Mouse (Mus musculus): ENCODE measurements around the gene Prkce.
A peak's percentile ranks its signal among the peaks of the same experiment; 100 is the strongest.

DNA sequence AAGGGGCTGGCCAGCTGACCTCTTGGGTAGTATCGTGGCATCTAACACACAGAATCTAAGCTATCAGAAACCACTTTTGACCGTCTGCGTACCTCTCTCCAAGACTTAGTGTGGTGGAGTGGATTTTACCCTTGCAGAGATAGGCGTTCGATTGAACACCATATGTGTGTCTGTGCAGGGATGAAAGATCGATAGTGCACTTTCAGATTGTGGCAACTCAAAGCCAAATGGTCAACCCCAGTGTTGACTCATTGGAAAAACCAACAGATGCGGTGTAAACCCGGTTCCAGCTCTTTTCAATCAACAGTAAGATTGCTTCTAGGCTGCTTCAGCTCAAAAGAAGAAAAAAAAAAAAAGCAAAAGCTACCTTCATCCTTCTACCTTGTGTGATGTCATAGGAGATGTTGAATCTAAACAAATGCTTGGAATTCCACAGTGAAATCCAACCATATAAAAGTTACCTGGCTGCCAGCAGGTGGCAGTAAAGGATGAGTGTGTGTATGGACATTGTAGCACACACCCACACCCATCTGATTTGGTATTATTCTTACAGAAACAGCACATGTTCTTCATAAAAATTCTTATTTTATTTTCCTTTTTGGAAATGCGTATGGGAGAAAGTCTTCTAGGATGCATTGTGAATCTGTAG is 328.7 kb downstream of the Prkce start:
- no peak for TF ChIP-seq POLR2A (IDR thresholded peaks at IDR 0.05; ENCODE audit: insufficient read depth, low read depth, low read length)
- TF ChIP-seq CTCF (IDR thresholded peaks at IDR 0.05) = peak; percentile 91
- no peak for TF ChIP-seq EP300 (IDR thresholded peaks at IDR 0.05; ENCODE audit: insufficient read depth, low read depth, low read length)
